Mouse (Mus musculus) ovary, adult 18-20 months (tissue): ENCODE measurements around the gene Impdh1.
A peak's percentile ranks its signal among the peaks of the same experiment; 100 is the strongest.

Experiments
- DNase-seq: peaks from one replicate; pipeline ENCODE4 v3.0.0; 2022; ENCODE audit warnings: low spot score, mixed read lengths

Gene Impdh1

DNA sequence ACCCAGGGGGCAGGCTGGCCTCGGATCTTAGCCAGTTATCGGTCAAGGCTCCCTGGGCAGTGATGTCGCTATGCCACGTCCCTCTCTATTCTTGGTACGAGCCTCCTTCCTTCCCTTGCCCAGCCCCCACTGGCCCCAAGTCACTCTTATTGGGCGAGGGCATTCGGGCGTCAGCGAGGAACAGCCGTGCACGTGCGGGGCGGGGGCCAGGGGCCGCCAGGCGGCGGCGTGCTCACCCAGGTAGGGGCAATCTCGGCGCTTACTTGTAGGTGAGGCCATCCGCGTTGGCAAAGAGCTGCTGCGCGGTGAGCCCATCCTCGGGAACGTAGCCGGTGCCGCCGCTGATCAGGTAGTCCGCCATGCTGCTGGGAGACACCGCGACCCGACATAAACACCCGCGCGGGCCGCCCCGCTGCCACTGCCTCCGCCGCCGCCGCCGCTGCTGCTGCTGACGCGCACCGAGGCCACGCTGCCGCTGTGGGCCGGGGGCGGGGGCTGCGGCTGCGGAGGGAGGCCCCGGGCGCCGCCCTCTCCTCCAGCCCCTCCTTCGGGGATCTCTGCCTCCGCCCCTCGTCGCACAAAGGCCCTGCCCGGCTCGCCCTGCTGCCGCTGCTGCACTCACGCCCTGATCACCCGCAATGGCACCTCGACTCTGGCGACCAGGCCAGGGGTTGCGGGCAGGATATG lies 4.2 kb downstream of the Impdh1 start:
- peak; percentile 82 for DNase-seq

GRCm38 (mm10) chr6:29211146-29211545 lies 5.0 kb downstream of the Impdh1 start:
- no peak for DNase-seq

DNA sequence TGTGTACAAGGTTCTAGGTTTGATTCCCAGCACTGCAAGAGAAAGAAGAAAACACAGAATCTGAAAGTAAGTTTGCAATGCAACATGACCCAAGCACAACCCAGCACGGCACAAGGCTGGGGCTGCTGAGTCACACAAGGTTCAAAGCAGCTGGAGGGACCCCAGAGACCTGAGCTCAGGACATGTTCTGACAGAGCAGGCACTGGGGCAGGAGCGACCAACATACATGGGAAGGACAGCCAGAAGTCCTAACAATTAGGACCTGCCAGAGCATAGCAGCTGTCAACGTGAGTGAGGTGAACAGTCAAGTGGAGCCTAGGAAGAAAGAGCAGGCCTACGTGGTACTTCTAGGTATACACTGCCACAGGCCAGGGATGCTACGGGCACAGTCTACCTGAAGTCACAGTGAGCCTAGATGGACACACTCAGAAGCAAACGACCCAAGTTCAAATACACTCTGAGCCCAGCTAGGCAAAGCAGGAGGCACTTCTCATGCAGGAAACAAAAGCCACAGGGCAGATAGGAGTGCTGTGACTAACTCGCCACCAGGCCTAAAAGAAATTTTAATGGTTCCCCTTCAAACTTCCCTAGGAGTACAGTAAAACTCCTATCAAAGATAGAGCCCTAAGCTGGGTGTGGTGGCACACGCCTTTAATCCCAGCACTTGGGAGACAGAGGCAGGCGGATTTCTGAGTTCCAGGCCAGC lies 5.8 kb downstream of the Impdh1 start:
- no peak for DNase-seq

DNA sequence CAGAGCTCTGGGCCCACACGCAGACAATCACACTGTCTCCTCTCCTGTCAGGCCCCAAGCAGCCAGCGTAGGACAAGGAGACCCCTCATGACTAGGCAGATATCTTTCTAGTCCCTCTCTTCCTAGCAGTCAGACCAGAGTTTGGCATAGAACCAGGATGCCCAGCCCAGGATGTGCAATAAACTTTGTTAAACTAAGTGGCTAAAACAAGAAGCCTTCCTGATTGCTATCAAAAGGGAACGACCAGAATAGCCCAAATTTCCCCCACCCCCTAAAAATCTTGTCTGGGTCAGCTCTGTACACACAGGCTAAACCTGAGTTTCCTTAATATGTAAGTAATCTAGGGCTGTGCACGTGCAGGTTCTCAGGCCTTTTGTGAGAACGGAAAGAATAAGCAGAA lies 8.0 kb downstream of the Impdh1 start:
- no peak for DNase-seq

DNA sequence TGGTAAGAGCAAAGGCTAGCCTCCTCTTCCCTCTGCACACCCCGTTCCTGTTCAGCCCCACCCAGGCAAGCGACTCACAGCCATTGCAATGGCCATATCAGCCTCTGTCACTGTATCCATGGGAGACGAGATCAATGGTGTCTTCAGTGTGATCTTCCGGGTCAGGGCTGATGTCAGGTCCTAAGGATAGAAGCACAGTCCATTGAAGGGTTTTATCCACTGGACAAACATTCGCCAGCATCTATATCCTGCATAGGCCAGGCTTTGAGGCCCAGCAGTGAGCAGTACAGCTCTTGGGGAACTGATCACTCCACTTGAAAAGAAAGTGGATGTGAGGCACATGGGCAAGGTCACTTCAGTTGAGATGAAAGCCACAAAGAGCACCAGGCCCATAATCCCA lies 9.1 kb downstream of the Impdh1 start:
- DNase-seq = no peak

DNA sequence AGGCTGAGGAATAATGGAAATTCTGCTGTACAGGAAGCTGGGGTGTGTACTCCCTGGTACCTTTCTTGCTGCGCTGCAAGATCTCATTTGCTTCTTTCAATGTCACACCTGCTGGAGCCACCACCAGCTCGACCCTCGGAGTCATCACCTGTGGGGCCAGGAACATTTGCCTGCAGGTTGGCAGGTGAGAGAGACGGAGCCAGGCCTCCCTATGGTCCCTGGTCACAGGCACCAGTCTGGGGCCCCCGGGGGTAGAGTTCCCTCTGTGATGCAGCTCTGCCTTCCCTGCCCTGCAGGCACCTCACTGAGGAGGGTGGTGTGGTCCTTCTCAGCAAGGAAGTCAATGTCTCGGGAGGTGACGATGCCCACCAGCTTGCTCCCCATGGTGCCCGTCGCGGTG lies 10.2 kb downstream of the Impdh1 start:
- DNase-seq = no peak

DNA sequence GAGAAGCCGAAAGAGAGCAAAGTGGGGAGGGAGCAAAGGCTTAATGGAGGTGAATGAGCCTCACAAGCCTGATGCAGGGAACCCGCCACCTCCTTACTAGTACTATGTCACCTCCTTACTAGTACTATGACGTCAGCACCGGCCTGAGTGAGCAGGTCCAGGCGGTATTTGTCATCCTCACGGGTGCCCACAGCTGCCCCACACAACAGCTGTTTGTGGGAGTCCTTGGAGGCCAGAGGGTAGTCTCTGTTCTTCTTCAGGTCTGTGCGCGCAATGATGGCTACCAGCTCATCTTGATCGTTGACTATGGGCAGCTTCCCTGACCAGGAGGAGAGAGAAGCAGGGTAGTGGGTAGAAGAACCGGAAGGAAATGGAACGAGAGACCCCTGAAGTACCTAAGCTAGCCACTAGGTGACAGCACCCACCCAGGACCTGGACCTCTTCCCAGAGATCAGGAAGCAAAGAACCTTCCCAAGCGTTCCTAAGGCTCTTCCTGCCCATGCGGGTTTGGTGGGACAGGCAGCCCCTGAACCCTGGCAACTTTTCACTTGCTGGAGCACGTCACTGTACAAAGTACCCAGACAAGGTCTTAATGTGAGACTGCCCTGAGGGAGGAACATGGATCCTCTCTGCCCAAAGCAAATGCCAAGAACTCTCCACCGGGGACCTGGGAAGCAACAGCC lies 11.1 kb downstream of the Impdh1 start:
- no peak for DNase-seq

- no peak for DNase-seq
These were observed 12.1 kb downstream of the Impdh1 start for GRCm38 (mm10) chr6:29203861-29204585.

DNA sequence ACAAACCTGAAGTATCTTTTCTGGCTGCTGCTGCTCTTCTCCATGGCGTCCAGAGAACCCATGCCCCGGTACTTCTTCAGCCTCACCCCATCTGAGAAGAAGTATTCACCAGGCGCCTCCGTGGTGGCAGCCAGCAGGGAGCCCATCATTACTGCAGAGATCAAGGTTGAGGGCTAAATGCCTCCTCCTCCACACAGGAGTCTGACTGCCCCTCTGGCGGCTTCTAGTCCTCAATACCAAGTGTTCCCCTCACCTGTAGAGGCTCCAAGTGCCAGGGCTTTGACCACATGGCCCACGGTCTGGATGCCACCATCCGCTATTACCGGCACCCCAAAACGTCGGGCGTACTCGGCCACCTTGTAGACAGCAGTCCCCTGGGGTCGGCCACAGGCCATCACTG lies 13.1 kb downstream of the Impdh1 start:
- no peak for DNase-seq

DNA sequence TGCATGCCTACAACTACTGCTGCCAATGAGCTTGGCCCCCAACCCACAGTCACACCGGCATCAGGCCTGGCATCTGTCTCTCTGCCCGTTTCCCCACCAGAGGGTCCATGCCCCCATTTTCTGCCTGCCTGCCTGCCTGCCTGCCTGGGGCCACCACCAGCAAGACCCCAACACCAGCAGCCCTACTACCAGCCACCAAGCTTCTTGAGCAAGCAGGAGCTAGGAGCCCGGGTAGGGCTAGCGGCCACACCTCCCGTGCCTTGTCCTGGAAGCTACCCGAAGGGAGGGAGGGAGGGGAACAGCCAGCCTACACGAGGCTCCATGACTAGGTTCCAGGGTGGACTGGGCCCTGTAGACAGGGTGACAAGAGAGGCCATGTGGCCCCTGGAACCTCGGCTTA lies 14.2 kb downstream of the Impdh1 start:
- no peak for DNase-seq

DNA sequence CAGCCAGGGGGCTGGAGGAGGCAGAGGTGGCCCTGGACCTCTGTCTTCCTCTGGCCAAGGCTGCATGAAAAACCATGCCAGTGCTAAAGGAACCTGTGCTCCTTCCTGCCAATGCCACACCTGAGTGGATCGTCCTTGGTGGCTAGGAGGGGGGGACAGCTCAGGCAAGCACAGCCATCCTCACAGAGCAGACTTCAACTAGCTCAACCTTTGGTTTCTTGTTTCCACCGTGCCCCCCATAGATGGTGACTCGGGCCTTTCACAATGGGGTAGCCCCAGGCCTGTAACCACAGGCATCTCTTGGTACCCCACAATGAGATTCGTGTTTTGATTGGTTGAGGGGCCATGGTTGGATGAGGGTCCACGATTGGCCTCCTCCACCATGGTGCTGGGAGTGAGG lies 14.8 kb downstream of the Impdh1 start:
- no peak for DNase-seq

DNA sequence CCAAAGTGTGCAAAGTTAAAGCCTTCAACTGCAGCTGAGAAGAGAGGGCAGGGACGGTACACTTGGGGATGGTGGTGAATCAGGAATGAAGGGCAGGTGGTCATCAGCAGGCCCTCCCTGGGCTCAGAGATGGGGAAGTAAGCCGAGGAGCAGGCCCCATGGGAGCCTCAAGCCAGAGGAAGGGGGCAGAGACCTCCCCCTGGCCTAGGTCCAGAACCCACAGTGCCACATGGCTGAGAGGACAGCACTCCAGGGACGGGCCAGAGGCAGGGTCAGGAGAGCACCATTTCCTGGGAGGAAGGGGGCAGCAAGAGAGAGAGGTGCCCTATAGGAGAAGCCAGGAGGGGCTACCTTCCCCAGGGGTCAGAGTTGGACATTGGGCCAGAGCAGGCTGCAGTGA lies 15.7 kb downstream of the Impdh1 start:
- DNase-seq = no peak

DNA sequence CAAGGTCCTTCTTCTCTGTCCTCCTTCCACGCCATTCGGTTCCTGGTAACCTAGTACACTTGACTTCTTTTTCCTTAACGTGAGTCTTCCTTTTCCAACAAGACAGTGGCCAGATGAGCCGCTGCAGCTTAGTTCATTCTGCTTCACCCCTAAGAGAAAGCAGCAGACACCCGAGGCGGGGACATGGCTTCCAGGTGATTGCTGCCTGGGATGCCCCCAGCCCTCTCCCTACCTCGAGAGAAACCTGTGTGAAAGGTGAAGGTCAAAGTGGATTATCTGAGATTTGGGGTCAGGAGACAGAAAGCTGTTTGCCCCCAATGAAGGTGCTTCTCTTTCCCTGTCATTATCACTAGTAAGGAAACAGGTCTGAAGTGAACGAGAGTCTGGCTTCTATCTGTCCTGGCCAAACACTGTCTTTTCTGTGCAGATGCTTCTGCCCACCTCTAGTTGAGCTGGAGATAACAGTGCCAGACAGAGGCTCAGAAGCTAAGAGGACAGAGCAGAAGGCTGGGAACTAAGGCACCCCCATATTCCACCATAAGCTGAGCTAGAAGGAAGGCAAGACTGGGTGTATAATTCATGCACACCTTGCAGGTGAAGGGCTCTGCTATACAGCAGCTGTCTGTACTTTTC lies 16.8 kb downstream of the Impdh1 start:
- no peak for DNase-seq

- DNase-seq = peak; percentile 82
These were observed 17.6 kb downstream of the Impdh1 start for GRCm38 (mm10) chr6:29198309-29199222.

DNA sequence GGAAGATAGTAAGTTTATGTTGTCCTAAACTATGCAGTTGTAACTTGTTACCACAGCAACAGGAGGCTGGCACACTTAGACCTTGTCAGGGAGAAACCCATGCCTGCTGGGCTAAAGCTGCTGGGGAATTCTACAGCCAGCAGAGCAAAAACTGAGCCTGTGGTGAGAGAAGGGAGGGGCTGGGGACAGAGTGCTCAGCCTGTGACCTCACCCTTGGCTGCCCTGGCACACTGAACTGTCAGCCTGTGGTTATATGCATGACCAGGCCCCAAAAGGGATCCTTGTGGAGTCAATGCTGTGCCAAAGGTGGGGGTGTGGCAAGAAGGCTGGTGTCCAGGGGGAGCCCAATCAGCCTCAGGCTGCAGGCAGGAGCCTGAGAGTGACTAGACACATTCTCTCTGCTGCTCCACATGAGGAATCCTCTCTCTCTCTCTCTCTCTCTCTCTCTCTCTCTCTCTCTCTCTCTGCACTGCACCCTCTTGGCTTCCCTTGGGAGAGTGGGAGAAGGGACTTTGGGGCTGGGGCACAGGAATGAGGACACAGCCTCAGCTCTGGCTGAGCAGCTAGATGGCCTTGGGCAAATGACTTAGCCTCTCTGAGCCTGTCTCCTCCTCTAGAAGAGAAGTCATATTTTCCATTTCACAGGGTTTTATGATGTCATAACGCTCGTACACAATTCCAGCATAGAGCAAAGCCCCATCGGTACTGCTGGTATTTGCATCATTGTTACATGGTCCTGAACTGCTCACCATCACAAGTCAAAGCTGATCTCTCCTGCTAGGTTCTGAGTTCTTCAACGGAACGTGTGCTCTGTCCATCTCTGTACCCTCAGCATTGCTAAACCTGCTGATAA lies 20.1 kb downstream of the Impdh1 start:
- DNase-seq = peak; percentile 71

DNA sequence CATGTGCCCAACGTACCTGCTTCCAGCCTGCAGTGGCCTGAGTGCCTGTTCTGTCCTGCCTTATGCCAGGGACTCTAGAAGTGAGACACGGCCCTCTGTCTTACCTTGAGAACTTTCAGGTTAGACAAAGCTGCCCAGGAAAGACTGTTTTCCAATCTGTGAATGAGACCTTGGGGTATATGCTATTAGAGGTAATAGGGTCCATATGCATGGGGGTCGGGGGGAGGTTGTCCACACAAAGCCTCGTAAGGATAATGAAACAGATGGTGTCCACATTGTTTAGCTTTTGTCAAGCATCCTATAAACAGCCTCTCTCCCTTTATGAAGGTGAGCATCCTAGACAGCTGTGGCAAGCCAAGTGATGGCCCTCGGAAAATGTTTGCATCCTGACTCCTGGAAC lies 21.0 kb downstream of the Impdh1 start:
- no peak for DNase-seq

GRCm38 (mm10) chr6:29193961-29194750 lies 22.0 kb downstream of the Impdh1 start:
- no peak for DNase-seq

GRCm38 (mm10) chr6:29187936-29188335 lies 28.2 kb downstream of the Impdh1 start:
- DNase-seq = no peak

DNA sequence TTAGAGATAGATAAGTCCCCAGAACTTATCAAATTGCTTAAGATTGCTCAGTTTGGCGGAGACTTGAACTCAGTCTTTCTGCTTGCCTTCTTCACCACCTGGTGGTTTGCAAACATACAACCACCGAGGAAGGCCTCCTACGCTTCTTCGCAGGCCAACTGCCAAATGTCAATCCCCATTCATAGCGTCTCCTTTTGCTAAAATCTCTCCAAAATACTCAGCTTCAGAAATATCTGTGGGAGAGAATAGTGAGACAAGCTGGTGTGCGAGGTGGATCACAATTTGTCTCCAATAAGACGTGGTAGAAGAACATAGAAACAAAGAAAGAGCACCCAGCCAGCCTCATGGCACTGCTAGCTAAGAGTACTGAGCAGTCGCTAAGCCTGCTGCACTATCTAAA lies 36.3 kb downstream of the Impdh1 start:
- DNase-seq = no peak
